Mouse (Mus musculus) activated CD4-positive, CD25-positive, alpha-beta regulatory T cell, adult 9 weeks (primary cell): ENCODE data around the gene Spaca1. TPM values are rescaled to one million over a fixed set of nuclear protein-coding genes. Genes with fewer than 3 reads are reported as not detected.

Experiments
- polyA plus RNA-seq: library from polyadenylated mRNA; unstranded; fragments of 100-300 nt; shearing (Covaris generic); gene quantifications from one replicate; pipeline ENCODE4 v1.2.1, GENCODE M21; 2017

The Spaca1 gene
- polyA plus RNA-seq = 5.9 TPM

DNA sequence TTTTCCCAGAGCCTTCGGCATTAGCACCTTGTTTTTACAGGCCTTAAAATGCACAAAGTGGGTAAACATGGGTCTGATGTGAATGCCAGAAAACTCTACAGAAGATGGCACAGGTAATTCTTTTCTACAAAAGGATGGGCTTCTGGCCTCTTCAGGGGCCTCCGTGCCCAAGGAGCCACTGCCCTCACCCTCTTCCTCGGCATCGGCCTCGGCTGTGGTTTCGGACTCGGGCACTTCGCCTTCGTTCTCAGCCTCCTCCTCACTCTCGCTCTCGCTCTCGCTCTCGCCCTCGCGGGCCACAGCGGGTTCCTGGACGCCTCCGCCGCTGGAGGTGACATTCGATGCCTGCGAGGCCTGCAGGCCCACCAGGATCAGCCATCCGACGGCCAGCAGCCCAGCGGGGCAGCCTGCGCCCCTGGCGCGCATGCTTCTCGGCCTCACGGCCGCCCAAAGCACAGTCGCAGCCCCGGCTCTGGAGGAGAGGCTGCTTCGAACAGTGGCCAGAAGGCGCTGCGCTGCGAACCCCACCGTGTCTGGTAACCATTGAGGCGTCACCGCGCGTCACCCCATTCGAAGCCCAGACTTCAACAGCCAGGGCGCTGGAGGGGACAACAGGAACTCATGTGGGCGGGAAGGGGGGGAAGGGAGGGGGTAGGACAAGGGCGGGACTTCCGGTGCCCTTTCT is at the start of gene Spaca1:
TSS of gene Spaca1 (minus strand) at position 621 of the 685 bp plus-strand sequence.

Other genes with a start within 250 kb of the Spaca1 start
- gene Cnr1, start 125.6 kb downstream of the Spaca1 start, polyA plus RNA-seq = not detected